Mouse (Mus musculus) hindbrain, embryonic 11.5 days (tissue): ENCODE measurements around the gene Rhoj. TPM values are rescaled to one million over a fixed set of nuclear protein-coding genes. Genes with fewer than 3 reads are reported as not detected.

ENCODE experiments used
- ATAC-seq: fragments of 200-750 bp; cut with Nextera tagmentation; 2 replicates; pipeline ENCODE4 v1.8.0; 2017; ENCODE audit warnings: mild to moderate bottlenecking, moderate TSS enrichment, moderate library complexity; ENCODE audit not compliant: low FRiP score
- DNase-seq: peaks from one replicate; pipeline ENCODE4 v3.0.0-alpha.2; 2015; ENCODE audit warnings: low spot score
- H3K27ac ChIP-seq: fragments of 300-500 bp; sonication (generic); 2 replicates; pipeline ENCODE4 v1.5.1; 2014; ENCODE audit warnings: mild to moderate bottlenecking, low read depth, low read length
- H3K27me3 ChIP-seq: fragments of 300-500 bp; sonication (generic); 2 replicates; pipeline ENCODE4 v1.6.1; 2014; ENCODE audit warnings: mild to moderate bottlenecking, low read length, moderate library complexity, mixed read lengths; ENCODE audit not compliant: control insufficient read depth, insufficient read depth
- H3K36me3 ChIP-seq: fragments of 300-500 bp; sonication (generic); 2 replicates; pipeline ENCODE4 v1.6.1; 2014; ENCODE audit warnings: mild to moderate bottlenecking, low read length, moderate library complexity, mixed read lengths; ENCODE audit not compliant: control insufficient read depth, insufficient read depth
- H3K4me1 ChIP-seq: fragments of 300-500 bp; sonication (generic); replicated peaks from 2 replicates; pipeline ENCODE4 v1.6.1; 2014; ENCODE audit warnings: low read length, mixed read lengths; ENCODE audit not compliant: control insufficient read depth, insufficient read depth
- H3K4me2 ChIP-seq: fragments of 300-500 bp; sonication (generic); replicated peaks from 2 replicates; pipeline ENCODE4 v1.6.1; 2014; ENCODE audit warnings: mild to moderate bottlenecking, low read depth, low read length
- H3K4me3 ChIP-seq: fragments of 300-500 bp; sonication (generic); 2 replicates; pipeline ENCODE4 v1.5.1; 2014; ENCODE audit warnings: low read depth, low read length
- H3K9ac ChIP-seq: fragments of 300-500 bp; sonication (generic); 2 replicates; pipeline ENCODE4 v1.6.1; 2014; ENCODE audit warnings: low read depth, low read length
- H3K9me3 ChIP-seq: fragments of 300-500 bp; sonication (generic); 2 replicates; pipeline ENCODE4 v1.6.1; 2016; ENCODE audit warnings: low read length; ENCODE audit not compliant: control insufficient read depth
- WGBS: fragments of 180-500 bp; shearing (Covaris S2); extraction: QIAGEN DNeasy Blood & Tissue Kit; methylation state at CpG from one replicate; pipeline ENCODE4 v1.1.7; 2014; 5-methylcytosine and 5-hydroxymethylcytosine counted together
- polyA plus RNA-seq: library from polyadenylated mRNA; unstranded; fragments of >200 nt; fragmentation: Nextera tagmentation; extraction: Ambion mirVana; gene quantifications from 2 replicates; pipeline ENCODE4 v1.2.1, GENCODE M21; 2014

Rhoj gene
- polyA plus RNA-seq, 1 experiment from 2014 or later = 42.6 TPM

GRCm38 (mm10) chr12:75354354-75354753, 46.2 kb downstream of the Rhoj start:
- 82% methylated on average over 7 of the region's 7 CpGs for WGBS

GRCm38 (mm10) chr12:75357781-75358180, 49.7 kb downstream of the Rhoj start:
- Histone ChIP-seq H3K4me3 (no peak overlapping the region), H3K27me3 (no peaks in the 10 kb centered on the region), H3K36me3 (no peaks in the 10 kb centered on the region), H3K9me3 (no peaks in the 10 kb centered on the region), H3K4me2 (no peak overlapping the region), H3K4me1 (no peaks in the 10 kb centered on the region), H3K9ac (no peak overlapping the region), H3K27ac (no peak overlapping the region)
- WGBS = 85% methylated on average over 4 of the region's 4 CpGs
- DNase-seq (no peak), ATAC-seq (no peak)

More at GRCm38 (mm10) chr12:75354354-75354753, 46.2 kb downstream of the Rhoj start:
- Histone ChIP-seq H3K9me3 (no peaks in the 10 kb centered on the region), H3K4me3 (no peak overlapping the region), H3K27ac (no peak overlapping the region), H3K4me1 (no peaks in the 10 kb centered on the region), H3K36me3 (no peaks in the 10 kb centered on the region), H3K9ac (no peak overlapping the region), H3K4me2 (no peak overlapping the region), H3K27me3 (no peaks in the 10 kb centered on the region)
- DNase-seq (no peak), ATAC-seq (no peak)

GRCm38 (mm10) chr12:75358714-75359113, 50.6 kb downstream of the Rhoj start:
- Histone ChIP-seq H3K9me3 (no peaks in the 10 kb centered on the region), H3K36me3 (no peaks in the 10 kb centered on the region), H3K4me1 (no peaks in the 10 kb centered on the region), H3K4me2 (no peak overlapping the region), H3K9ac (no peak overlapping the region), H3K27ac (no peak overlapping the region), H3K4me3 (no peak overlapping the region), H3K27me3 (no peaks in the 10 kb centered on the region)
- 90% methylated on average over 4 of the region's 4 CpGs for WGBS
- ATAC-seq = no peak
- no peak for DNase-seq

- Histone ChIP-seq H3K9me3 (no peaks in the 10 kb centered on the region), H3K4me2 (no peak overlapping the region), H3K9ac (no peak overlapping the region), H3K27ac (no peak overlapping the region), H3K27me3 (no peaks in the 10 kb centered on the region), H3K36me3 (no peaks in the 10 kb centered on the region), H3K4me3 (no peak overlapping the region), H3K4me1 (no peaks in the 10 kb centered on the region)
- WGBS = 51% methylated on average over 2 of the region's 2 CpGs
- DNase-seq (no peak), ATAC-seq (no peak)
These were observed 51.4 kb downstream of the Rhoj start for GRCm38 (mm10) chr12:75359500-75359899.

- DNase-seq = no peak
- Histone ChIP-seq H3K9ac (no peak overlapping the region), H3K4me3 (no peak overlapping the region), H3K4me1 (no peaks in the 10 kb centered on the region), H3K27me3 (no peaks in the 10 kb centered on the region), H3K4me2 (no peak overlapping the region), H3K36me3 (no peaks in the 10 kb centered on the region), H3K9me3 (no peaks in the 10 kb centered on the region), H3K27ac (no peak overlapping the region)
- no peak for ATAC-seq
- 70% methylated on average over 5 of the region's 5 CpGs for WGBS
These were observed 51.9 kb downstream of the Rhoj start for GRCm38 (mm10) chr12:75359921-75360482.

- Histone ChIP-seq H3K4me3 (no peak overlapping the region), H3K4me1 (no peaks in the 10 kb centered on the region), H3K36me3 (no peaks in the 10 kb centered on the region), H3K27ac (no peak overlapping the region), H3K9me3 (no peaks in the 10 kb centered on the region), H3K9ac (no peak overlapping the region), H3K27me3 (no peaks in the 10 kb centered on the region), H3K4me2 (no peak overlapping the region)
- ATAC-seq (no peak), DNase-seq (no peak)
- WGBS = 94% methylated on average over 16 of the region's 16 CpGs
These were observed 54.3 kb downstream of the Rhoj start for GRCm38 (mm10) chr12:75362456-75362855.

- H3K27me3 ChIP-seq = no peaks in the 10 kb centered on the region
- no peaks in the 10 kb centered on the region for H3K36me3 ChIP-seq
- 91% methylated on average over 4 of the region's 4 CpGs for WGBS
- no peaks in the 10 kb centered on the region for H3K4me1 ChIP-seq
- no peak for ATAC-seq
- no peak overlapping the region for H3K9ac ChIP-seq
- H3K4me3 ChIP-seq = no peak overlapping the region
- no peak for DNase-seq
- H3K9me3 ChIP-seq = no peaks in the 10 kb centered on the region
- no peak overlapping the region for H3K27ac ChIP-seq
- H3K4me2 ChIP-seq = no peak overlapping the region
These were observed 56.3 kb downstream of the Rhoj start for GRCm38 (mm10) chr12:75364416-75364815.

GRCm38 (mm10) chr12:75365621-75366124, 57.6 kb downstream of the Rhoj start:
- no peaks in the 10 kb centered on the region for H3K36me3 ChIP-seq
- H3K27ac ChIP-seq = no peak overlapping the region
- no peak for ATAC-seq
- H3K9ac ChIP-seq = no peak overlapping the region
- WGBS = 90% methylated on average over 14 of the region's 14 CpGs
- no peaks in the 10 kb centered on the region for H3K27me3 ChIP-seq
- no peak overlapping the region for H3K4me3 ChIP-seq
- no peaks in the 10 kb centered on the region for H3K9me3 ChIP-seq
- no peak for DNase-seq
- no peak overlapping the region for H3K4me2 ChIP-seq
- no peaks in the 10 kb centered on the region for H3K4me1 ChIP-seq

- Histone ChIP-seq H3K4me1 (no peaks in the 10 kb centered on the region), H3K9ac (no peak overlapping the region), H3K4me2 (no peak overlapping the region), H3K27me3 (no peaks in the 10 kb centered on the region), H3K9me3 (no peaks in the 10 kb centered on the region), H3K27ac (no peak overlapping the region), H3K36me3 (no peaks in the 10 kb centered on the region), H3K4me3 (no peak overlapping the region)
- DNase-seq (no peak), ATAC-seq (no peak)
- WGBS = 92% methylated on average over 6 of the region's 6 CpGs
These were observed 59.2 kb downstream of the Rhoj start for GRCm38 (mm10) chr12:75367371-75367770.
